Mouse (Mus musculus) lung, embryonic 15.5 days (tissue): ENCODE results near the gene Tppp. TPM values are rescaled to one million over a fixed set of nuclear protein-coding genes. Genes with fewer than 3 reads are reported as not detected.
"Not testable (repeated sequence)": the region's sequence is repeated elsewhere in the genome, so short reads cannot be mapped to it uniquely, and the experiment has no call there.

Experiments
- ATAC-seq: fragments of 200-750 bp; cut with Nextera tagmentation; 2 replicates; pipeline ENCODE4 v1.8.0; 2017; ENCODE audit warnings: moderate number of reproducible peaks, borderline replicate concordance; ENCODE audit not compliant: low FRiP score, low TSS enrichment; ENCODE audit errors: extremely low read depth
- H3K27ac ChIP-seq: fragments of 300-500 bp; sonication (generic); 2 replicates; pipeline ENCODE4 v1.5.1; 2015; ENCODE audit warnings: moderate library complexity, mild to moderate bottlenecking, inconsistent platforms
- H3K27me3 ChIP-seq: fragments of 300-500 bp; sonication (generic); 2 replicates; pipeline ENCODE4 v1.6.1; 2015; ENCODE audit warnings: inconsistent platforms
- H3K36me3 ChIP-seq: fragments of 300-500 bp; sonication (generic); 2 replicates; pipeline ENCODE4 v1.6.1; 2015; ENCODE audit warnings: inconsistent platforms
- H3K4me1 ChIP-seq: fragments of 300-500 bp; sonication (generic); 2 replicates; pipeline ENCODE4 v1.6.1; 2015; ENCODE audit warnings: inconsistent platforms
- H3K4me2 ChIP-seq: fragments of 300-500 bp; sonication (generic); 2 replicates; pipeline ENCODE4 v1.6.1; 2015; ENCODE audit warnings: inconsistent platforms, mild to moderate bottlenecking, moderate library complexity
- H3K4me3 ChIP-seq: fragments of 300-500 bp; sonication (generic); 2 replicates; pipeline ENCODE4 v1.5.1; 2015; ENCODE audit warnings: mild to moderate bottlenecking, inconsistent platforms
- H3K9ac ChIP-seq: fragments of 300-500 bp; sonication (generic); 2 replicates; pipeline ENCODE4 v1.6.1; 2015; ENCODE audit warnings: inconsistent platforms
- H3K9me3 ChIP-seq: fragments of 300-500 bp; sonication (generic); 2 replicates; pipeline ENCODE4 v1.6.1; 2016; ENCODE audit warnings: inconsistent platforms
- WGBS: fragments of 180-500 bp; shearing (Covaris S2); methylation state at CpG from one replicate; pipeline ENCODE4 v1.1.7; 2015; 5-methylcytosine and 5-hydroxymethylcytosine counted together
- polyA plus RNA-seq: library from polyadenylated mRNA; unstranded; fragments of >200 nt; fragmentation: Nextera tagmentation; extraction: Ambion mirVana; gene quantifications from 2 replicates; pipeline ENCODE4 v1.2.1, GENCODE M21; 2015

Gene Tppp
- polyA plus RNA-seq, 1 experiment from 2014 or later, result 1.1 TPM

DNA sequence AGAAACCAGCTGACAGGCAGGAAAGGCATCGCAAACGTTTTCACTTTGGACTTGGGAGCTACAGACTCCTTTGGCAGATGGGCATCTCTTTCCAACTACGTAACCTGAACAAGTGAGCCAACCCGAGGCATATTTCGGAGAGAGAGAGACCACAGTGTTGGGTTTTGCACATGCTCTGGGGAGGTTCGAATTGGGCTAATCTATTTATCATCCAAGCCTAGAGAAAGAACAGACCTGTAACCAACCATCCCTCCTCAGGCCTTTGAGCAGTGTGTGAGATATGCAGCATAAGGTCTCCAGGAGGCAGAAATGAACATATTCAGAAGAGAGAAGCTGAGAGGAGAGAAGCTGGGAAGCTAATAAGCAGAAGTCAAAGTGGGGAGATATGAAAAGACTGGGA, 8.2 kb upstream of the Tppp start:
- no peaks in the 10 kb centered on the region for H3K4me1 ChIP-seq
- H3K4me3 ChIP-seq, result no peak overlapping the region
- peaks cover 10% of the 10 kb centered on the region for H3K27me3 ChIP-seq
- no peak for ATAC-seq
- H3K9ac ChIP-seq, result no peak overlapping the region
- H3K27ac ChIP-seq, result no peak overlapping the region
- WGBS, result 76% methylated on average over 6 of the region's 6 CpGs
- H3K4me2 ChIP-seq, result no peak overlapping the region
- H3K36me3 ChIP-seq, result no peaks in the 10 kb centered on the region
- no peaks in the 10 kb centered on the region for H3K9me3 ChIP-seq

- no peaks in the 10 kb centered on the region for H3K36me3 ChIP-seq
- H3K27me3 ChIP-seq, result peaks cover 10% of the 10 kb centered on the region
- no peak for ATAC-seq
- no peak overlapping the region for H3K4me2 ChIP-seq
- H3K4me3 ChIP-seq, result no peak overlapping the region
- H3K9me3 ChIP-seq, result no peaks in the 10 kb centered on the region
- WGBS, result 42% methylated on average over 4 of the region's 4 CpGs
- no peak overlapping the region for H3K9ac ChIP-seq
- H3K27ac ChIP-seq, result no peak overlapping the region
- no peaks in the 10 kb centered on the region for H3K4me1 ChIP-seq
These were observed 7.7 kb upstream of the Tppp start for GRCm38 (mm10) chr13:74001492-74001891.

DNA sequence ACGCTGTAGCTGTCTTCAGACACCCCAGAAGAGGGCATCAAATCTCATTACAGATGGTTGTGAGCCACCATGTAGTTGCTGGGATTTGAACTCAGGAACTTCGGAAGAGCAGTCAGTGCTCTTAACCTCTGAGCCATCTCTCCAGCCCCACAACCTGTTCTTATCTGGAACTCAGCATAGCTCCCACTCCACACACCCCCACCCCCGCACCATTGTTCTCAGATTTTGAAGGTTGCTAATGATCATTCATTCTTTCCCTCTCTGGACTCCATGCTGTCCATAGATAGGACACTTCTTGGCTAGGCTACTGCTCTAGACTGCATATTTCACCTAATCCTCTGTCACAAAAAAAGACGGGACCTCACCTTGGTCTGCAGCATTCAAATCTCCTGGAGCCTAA, 2.3 kb upstream of the Tppp start:
- not testable (repeated sequence) for H3K36me3 ChIP-seq, H3K9me3 ChIP-seq, H3K4me3 ChIP-seq, ATAC-seq, H3K4me2 ChIP-seq, H3K27ac ChIP-seq, H3K9ac ChIP-seq
- 79% methylated on average over 4 of the region's 4 CpGs for WGBS
- H3K4me1 ChIP-seq, result peaks cover 19% of the 10 kb centered on the region
- peaks cover 49% of the 10 kb centered on the region for H3K27me3 ChIP-seq

DNA sequence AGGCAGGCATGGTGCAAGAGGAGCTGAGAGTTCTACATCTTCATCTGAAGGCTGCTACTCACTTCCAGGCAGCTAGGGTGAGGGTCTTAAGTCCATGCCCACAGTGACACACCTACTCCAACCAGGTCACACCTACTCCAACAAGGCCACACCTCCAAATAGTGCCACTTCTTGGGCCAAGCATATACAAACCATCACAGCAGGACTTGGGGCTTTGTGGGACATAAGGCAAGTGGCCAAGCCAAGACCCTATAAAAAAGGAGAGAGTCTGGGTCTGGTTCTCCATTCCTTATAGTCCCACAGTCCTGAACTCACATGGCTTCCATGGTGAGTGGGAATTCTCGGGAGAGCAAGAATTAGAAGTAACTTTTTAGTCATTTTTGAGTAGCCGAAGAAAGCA, 991 bp upstream of the Tppp start:
- H3K36me3 ChIP-seq, H3K9me3 ChIP-seq, H3K9ac ChIP-seq, ATAC-seq, H3K4me3 ChIP-seq, H3K27ac ChIP-seq: not testable (repeated sequence)
- Histone ChIP-seq H3K4me1 (peaks cover 19% of the 10 kb centered on the region), H3K27me3 (peaks cover 48% of the 10 kb centered on the region), H3K4me2 (peak overlapping the region; percentile 92; the same call in 1 of the 2 replicates)
- 63% methylated on average over 2 of the region's 2 CpGs for WGBS

GRCm38 (mm10) chr13:74009791-74010614, 796 bp downstream of the Tppp start:
- Histone ChIP-seq H3K4me3 (peak overlapping the region; percentile 45), H3K27me3 (peaks cover 48% of the 10 kb centered on the region), H3K9ac (0 out of 2 replicates have a peak overlapping the region, but pooled peaks have one; percentile 22), H3K4me2 (peak overlapping the region; percentile 92), H3K36me3 (no peaks in the 10 kb centered on the region), H3K9me3 (no peaks in the 10 kb centered on the region), H3K27ac (no peak overlapping the region), H3K4me1 (peaks cover 19% of the 10 kb centered on the region)
- WGBS, result under 1% methylated on average over 55 of the region's 55 CpGs
- ATAC-seq, result peak; percentile 6; the same call in 1 of the 2 replicates

DNA sequence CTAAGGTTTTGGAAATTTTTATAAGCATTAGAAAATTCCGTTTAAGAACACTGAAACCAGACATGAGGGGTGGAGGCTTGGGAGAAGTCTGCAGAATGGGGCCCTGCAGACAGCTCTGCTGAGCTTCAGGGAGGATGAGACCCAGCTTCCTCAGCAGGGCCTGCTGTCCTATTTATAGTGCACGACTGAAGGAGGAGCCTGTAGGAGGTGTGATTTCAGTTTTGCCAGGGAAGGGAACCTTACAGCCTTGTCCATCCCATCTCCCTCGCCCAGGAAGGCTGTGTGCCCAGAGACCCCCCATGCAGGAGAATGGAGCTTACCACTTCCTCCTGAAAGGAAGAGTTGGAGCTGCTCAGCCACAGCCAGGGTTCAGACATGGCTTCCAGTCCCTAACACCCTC, 1.5 kb downstream of the Tppp start:
- Histone ChIP-seq H3K4me3 (peak overlapping the region; percentile 45; the same call in 1 of the 2 replicates), H3K27me3 (peaks cover 48% of the 10 kb centered on the region), H3K9ac (no peak overlapping the region), H3K36me3 (no peaks in the 10 kb centered on the region), H3K9me3 (no peaks in the 10 kb centered on the region), H3K27ac (no peak overlapping the region), H3K4me1 (peaks cover 19% of the 10 kb centered on the region), H3K4me2 (peak overlapping the region; percentile 92)
- ATAC-seq, result no peak
- WGBS, result 8% methylated on average over 3 of the region's 3 CpGs

GRCm38 (mm10) chr13:74015908-74016307, 6.7 kb downstream of the Tppp start:
- H3K27me3 ChIP-seq, result peaks cover 15% of the 10 kb centered on the region; the same call in 1 of the 2 replicates
- no peak overlapping the region for H3K27ac ChIP-seq
- H3K9ac ChIP-seq, result no peak overlapping the region
- no peaks in the 10 kb centered on the region for H3K9me3 ChIP-seq
- no peak overlapping the region for H3K4me2 ChIP-seq
- H3K36me3 ChIP-seq, result no peaks in the 10 kb centered on the region
- 65% methylated on average over 4 of the region's 4 CpGs for WGBS
- no peak for ATAC-seq
- no peaks in the 10 kb centered on the region for H3K4me1 ChIP-seq
- no peak overlapping the region for H3K4me3 ChIP-seq

DNA sequence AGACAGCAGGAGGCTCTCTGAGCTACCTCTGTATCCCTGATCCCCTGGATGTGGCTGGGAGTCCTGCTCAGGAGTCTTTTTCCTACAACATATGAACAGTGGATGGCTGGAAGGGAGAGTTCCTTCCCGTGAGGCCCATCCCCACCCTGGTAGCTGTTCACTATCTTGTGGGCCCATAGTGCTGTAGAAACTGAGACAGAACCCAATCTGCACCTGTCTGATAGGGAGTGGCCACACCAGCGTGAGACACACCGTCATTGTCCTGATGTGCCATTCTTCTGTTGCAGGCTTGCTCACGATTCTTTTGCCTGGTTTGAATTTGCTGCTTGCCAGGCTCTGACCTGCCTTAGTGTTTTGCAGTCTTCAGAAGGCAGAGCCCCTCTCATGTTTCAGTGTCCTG, 8.2 kb downstream of the Tppp start:
- Histone ChIP-seq H3K4me2 (no peak overlapping the region), H3K36me3 (no peaks in the 10 kb centered on the region), H3K9ac (no peak overlapping the region), H3K27ac (no peak overlapping the region), H3K4me3 (no peak overlapping the region), H3K4me1 (no peaks in the 10 kb centered on the region), H3K27me3 (no peaks in the 10 kb centered on the region), H3K9me3 (no peaks in the 10 kb centered on the region)
- ATAC-seq, result no peak
- 67% methylated on average over 4 of the region's 4 CpGs for WGBS

DNA sequence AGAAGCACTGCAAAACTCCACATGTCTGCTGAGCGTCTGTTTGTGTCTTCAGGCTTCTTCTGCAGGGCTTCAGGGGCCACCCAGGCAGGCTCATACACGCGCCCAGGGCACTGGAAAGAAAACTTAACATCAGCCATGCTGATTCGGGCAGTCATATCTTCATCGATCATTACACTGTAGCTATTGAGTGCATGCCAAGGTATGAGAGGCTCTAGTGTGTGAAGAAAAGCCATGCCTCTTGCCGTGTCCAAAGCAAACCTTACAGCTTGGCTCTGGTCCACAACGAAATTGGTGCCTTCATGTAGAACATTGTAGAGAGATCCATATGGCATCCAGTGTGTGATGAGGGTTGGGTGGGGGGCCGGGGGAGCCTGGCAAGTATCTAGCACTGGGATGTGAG, 9.8 kb downstream of the Tppp start:
- not testable (repeated sequence) for ATAC-seq, H3K9me3 ChIP-seq, H3K36me3 ChIP-seq, H3K4me2 ChIP-seq, H3K9ac ChIP-seq, H3K4me3 ChIP-seq, H3K27me3 ChIP-seq, H3K27ac ChIP-seq, H3K4me1 ChIP-seq
- WGBS, result 67% methylated on average over 8 of the region's 8 CpGs

GRCm38 (mm10) chr13:74025151-74026081, 16.2 kb downstream of the Tppp start:
- no peaks in the 10 kb centered on the region for H3K27me3 ChIP-seq
- H3K9ac ChIP-seq, result no peak overlapping the region
- ATAC-seq, result no peak
- WGBS, result 65% methylated on average over 4 of the region's 4 CpGs
- H3K9me3 ChIP-seq, result no peaks in the 10 kb centered on the region
- no peaks in the 10 kb centered on the region for H3K36me3 ChIP-seq
- no peaks in the 10 kb centered on the region for H3K4me1 ChIP-seq
- H3K27ac ChIP-seq, result no peak overlapping the region
- no peak overlapping the region for H3K4me3 ChIP-seq
- no peak overlapping the region for H3K4me2 ChIP-seq

DNA sequence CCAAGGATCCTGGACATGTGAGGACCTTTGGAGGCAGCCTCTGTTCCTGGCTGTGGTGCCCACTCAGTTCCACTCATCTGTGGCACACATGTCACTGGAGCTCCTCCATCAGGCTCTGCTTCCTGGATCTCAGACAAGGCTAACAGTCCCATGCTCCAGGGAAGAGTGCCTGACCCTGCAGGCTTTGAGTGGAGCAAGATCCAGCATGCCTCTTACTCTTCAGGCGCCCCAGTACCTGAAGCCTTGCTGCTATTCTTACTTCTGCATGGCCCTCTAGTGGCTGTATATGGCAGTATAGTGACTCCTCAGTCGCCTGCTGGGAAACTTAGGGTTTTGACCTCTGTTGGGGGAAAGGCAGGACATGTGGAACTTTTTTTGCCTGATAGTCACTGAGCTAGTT, 17.0 kb downstream of the Tppp start:
- Histone ChIP-seq H3K9me3 (no peaks in the 10 kb centered on the region), H3K4me2 (no peak overlapping the region), H3K9ac (no peak overlapping the region), H3K4me3 (no peak overlapping the region), H3K36me3 (no peaks in the 10 kb centered on the region), H3K27ac (no peak overlapping the region), H3K27me3 (no peaks in the 10 kb centered on the region), H3K4me1 (no peaks in the 10 kb centered on the region)
- 11% methylated on average over 2 of the region's 2 CpGs for WGBS
- peak; percentile 58; the same call in 1 of the 2 replicates for ATAC-seq

- Histone ChIP-seq H3K9ac (no peak overlapping the region), H3K27me3 (no peaks in the 10 kb centered on the region), H3K27ac (no peak overlapping the region), H3K4me1 (no peaks in the 10 kb centered on the region), H3K4me2 (no peak overlapping the region), H3K36me3 (no peaks in the 10 kb centered on the region), H3K4me3 (no peak overlapping the region), H3K9me3 (no peaks in the 10 kb centered on the region)
- 51% methylated on average over 2 of the region's 2 CpGs for WGBS
- ATAC-seq, result no peak
These were observed 18.9 kb downstream of the Tppp start for GRCm38 (mm10) chr13:74028116-74028515.
